Mouse (Mus musculus): ENCODE data around the gene Ube2c.

GRCm38 (mm10) chr2:164786388-164786885 is 16.7 kb downstream of the Ube2c start:
- TF ChIP-seq GATA1 (IDR thresholded peaks at IDR 0.05; ENCODE audit: borderline replicate concordance, low read length) (no peak), FLI1 (IDR thresholded peaks at IDR 0.05; ENCODE audit: low read length) (no peak)
